Mouse (Mus musculus) spleen, adult 12 weeks (tissue): Measurements from ENCODE around the gene Slc9a6.

Source experiments
- DNase-seq: peaks from one replicate; pipeline ENCODE4 v3.0.0; 2022; ENCODE audit warnings: low spot score

Gene Slc9a6

DNA sequence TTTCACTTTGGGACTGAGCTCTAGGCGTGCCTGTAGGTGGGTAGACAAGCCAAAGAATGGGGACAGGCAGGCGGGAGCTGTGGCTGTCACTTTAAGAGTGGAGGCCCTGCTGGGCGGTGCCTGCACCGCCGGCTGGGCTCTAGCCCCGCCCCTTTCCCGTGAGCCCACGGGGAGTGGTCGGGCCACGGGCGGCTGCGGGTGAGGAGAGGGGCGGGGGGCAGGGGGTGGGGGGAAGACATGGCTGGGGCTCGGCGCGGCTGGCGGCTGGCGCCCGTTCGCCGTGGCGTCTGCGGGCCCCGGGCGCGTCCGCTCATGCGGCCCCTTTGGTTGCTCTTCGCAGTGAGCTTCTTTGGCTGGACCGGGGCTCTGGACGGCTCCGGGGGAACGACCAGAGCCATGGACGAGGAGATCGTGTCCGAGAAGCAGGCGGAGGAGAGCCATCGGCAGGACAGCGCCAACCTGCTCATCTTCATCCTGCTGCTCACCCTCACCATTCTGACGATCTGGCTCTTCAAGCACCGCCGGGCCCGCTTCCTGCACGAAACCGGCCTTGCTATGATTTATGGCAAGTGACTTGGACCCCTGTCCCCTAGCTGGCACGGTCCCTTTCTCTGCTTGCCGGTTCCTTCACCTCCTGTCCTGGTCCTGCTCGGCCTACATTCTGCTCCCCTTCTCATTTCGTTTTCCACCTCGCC, at the start of gene Slc9a6:
Slc9a6 (plus strand) TSS at position 135 of the 695 bp plus-strand sequence.
- DNase-seq = peak; percentile 62

DNA sequence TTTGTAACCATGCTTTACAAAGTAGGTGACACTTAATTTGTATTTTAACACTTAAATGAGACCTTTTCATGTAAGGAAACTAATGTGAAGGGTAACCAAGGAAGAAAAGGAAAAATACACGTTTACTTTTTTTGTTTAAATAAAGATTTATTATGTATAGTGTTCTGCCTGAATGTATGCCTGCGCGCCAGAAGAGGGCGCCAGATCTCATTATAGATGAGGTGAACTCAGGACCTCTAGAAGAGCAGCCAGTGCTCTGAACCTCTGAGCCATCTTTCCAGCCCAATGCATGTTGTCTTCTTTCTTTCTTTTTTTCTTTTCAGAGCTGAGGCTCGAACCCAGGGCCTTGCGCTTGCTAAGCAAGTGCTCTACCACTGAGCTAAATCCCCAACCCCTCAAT, 37.1 kb upstream of the Slc9a6 start:
- DNase-seq = no peak

- DNase-seq = no peak
Measured at GRCm38 (mm10) chrX:56578200-56578599, 31.4 kb upstream of the Slc9a6 start.

- peak; percentile 7 for DNase-seq
Measured at GRCm38 (mm10) chrX:56597219-56597886, 12.2 kb upstream of the Slc9a6 start.

DNA sequence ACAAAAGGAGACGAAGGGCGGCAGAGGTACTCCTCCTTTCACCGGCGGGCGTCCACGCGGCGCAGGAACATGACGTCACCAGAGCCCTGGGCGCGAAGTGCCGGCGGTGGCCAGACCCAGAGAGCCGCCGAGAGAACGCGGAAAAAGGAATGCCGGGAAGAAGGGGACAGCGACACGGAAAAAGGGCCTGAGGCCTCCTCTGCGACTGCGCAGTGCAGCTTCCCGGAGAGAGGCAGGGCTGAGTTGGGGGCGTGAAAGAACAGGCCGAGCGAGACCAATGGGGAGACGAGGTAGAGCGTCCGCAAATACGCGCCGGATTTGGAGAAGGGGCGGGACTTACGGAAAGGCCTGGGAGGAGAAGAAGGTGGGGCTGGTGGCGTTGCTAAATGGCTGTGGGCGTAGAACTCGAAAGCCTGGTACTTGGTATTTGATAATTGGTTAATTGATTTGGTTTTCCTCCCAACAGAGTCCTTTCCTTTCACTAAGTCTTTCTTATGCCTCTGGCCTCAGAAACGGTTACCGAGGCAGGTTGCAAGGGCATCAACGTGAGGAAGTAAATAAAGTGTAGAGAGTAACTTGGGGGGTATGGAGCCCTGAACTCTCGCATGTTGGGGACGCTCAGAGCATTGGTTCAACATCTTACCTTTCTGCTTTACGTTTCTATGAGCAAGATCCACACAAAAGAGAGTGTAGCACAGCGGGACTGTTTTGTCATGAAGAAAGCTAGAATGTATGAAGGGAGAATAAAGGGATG, 11.5 kb upstream of the Slc9a6 start, which contains the start of gene Mmgt1:
Mmgt1 (minus strand) TSS at position 183 of the 754 bp plus-strand sequence.
- DNase-seq = peak; percentile 78

- no peak for DNase-seq
Measured at GRCm38 (mm10) chrX:56606536-56606935, 3.0 kb upstream of the Slc9a6 start.

GRCm38 (mm10) chrX:56607032-56607710, 2.4 kb upstream of the Slc9a6 start:
- DNase-seq = no peak

- no peak for DNase-seq
Measured at GRCm38 (mm10) chrX:56609285-56609622, 303 bp upstream of the Slc9a6 start.

- DNase-seq = no peak
Measured at GRCm38 (mm10) chrX:56610318-56610694, 749 bp downstream of the Slc9a6 start.

DNA sequence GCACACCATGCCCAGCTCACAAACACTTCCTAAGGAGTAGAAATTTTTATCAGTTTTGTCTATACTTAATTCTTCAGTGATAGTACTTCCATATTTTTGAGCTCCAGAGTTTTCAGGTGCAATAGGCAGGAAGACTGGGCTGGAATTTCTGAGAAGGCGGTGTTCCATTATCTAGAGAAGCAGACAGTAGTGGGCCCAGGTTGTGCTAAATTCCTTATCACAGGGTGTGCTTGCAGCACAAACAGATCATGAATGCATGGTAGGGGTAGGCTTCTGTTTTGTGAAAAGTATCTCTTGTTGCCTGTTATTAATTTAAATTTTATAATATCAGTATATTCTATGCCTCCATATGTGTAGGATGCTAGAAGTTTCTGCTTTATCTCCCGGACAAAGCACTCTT, 5.7 kb downstream of the Slc9a6 start:
- no peak for DNase-seq

DNA sequence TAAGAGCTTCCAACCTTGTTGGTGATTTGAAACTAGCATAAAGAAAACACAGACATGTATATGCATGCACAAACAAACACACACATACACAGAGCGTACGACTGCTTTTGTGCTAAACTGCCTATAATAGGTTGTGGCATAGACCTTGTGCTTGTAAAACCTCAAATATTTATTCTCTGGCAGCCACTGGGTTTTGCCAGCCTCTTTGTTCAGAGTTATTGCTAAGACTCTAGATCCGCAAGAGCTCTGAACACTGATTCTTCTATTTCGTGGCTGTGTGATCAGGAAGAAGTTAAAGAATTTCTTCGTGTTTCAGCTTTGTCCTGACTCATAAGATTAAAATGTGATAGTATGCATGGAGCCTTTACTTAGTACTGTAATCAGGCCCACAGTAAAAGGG, 26.6 kb downstream of the Slc9a6 start:
- DNase-seq = no peak

- DNase-seq = no peak
Measured at GRCm38 (mm10) chrX:56640066-56640465, 30.5 kb downstream of the Slc9a6 start.

- no peak for DNase-seq
Measured at GRCm38 (mm10) chrX:56649549-56650354, 40.2 kb downstream of the Slc9a6 start.

DNA sequence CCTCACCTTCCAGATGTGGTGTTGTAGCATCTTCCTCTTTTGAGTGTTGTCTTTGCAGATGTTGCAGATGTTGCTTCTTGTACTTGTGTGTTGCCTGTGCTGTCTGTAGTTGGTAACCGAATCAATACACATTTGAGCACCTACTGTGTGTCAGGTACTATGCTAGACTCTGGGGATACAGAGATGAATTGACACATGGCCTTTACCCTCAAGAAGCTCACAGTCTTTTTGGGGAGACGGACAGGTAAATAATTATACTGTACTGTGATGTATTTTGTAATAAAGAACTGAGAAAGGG, 40.7 kb downstream of the Slc9a6 start:
- DNase-seq = no peak

DNA sequence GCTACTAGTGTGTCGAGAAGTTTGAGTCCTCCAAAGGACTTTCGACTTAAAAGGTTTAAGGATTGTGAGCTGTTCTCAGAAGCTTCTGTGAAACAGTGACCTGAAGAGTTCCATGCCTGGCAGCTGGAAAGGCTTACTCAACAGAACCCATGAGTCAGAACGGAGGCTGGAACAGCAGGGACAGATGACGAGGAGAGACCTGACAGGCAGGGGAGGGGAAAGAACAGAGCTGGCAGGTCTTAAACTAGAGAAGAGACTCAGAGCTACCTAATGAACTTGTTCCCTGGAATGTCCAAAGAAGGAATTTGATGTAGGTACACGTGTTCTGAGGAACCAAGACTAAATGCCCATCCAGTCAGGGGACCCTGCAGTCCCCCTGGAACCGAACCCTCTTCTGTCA, 41.3 kb downstream of the Slc9a6 start:
- DNase-seq = no peak

DNA sequence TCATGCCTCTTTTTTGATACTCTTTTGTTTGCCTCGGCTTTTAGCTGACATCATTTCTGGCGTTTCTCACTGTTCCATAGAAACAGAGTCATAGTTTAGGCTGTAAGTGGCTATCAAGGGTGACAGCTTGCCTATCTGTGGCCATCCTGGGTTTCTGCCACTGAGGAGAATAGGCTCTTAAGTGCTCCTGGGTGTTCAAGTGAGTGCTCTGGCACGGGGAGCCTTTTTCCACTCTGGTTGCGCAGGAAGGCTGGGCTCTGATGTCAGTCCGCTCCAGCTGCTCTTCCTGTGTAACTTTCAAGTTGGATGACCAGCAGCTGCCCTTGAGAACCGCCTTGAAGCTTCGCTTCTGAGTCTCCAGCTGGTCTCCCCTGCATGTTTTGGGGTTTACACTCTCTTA, 42.2 kb downstream of the Slc9a6 start:
- no peak for DNase-seq

GRCm38 (mm10) chrX:56655686-56656085, 46.1 kb downstream of the Slc9a6 start:
- DNase-seq = no peak

DNA sequence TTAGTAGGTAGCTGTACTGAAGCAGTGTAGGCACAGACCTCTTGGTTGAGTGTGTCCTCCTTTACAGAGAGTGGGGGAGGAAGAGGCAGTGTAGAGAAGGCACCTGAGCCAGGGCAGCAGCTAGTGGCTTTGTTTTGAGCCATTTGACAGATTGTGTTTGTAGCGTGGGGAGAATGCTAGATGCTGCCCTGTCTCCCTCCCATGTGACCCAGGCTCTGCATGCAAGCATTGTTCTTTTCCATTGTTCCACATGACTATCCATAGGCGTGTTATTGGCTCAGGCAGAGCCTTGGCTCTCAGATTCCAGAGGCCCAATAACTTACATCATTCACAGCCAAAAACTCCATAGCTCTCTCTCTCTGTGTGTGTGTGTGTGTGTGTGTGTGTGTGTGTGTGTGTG, 49.7 kb downstream of the Slc9a6 start:
- DNase-seq = no peak

GRCm38 (mm10) chrX:56661143-56661542, 51.6 kb downstream of the Slc9a6 start:
- DNase-seq = no peak

DNA sequence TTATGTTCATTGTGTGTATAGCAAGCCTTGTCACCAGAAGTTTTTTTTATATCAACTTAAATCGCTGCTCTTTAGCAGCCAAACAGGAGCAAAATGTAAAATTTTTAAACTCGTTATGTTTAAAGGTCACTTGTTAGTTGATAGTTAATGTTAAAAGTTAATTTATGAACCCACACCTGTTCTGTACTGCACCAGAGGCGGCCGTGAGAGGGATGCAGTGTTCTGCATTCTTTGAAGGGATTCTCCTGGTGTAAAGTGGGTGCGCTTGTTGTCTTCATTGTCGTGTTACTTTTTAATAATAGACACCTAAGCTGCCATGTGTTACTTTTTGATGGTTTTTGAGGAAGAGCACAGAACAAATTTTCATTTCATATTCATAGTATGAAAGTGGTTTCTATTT, 52.8 kb downstream of the Slc9a6 start:
- no peak for DNase-seq

DNA sequence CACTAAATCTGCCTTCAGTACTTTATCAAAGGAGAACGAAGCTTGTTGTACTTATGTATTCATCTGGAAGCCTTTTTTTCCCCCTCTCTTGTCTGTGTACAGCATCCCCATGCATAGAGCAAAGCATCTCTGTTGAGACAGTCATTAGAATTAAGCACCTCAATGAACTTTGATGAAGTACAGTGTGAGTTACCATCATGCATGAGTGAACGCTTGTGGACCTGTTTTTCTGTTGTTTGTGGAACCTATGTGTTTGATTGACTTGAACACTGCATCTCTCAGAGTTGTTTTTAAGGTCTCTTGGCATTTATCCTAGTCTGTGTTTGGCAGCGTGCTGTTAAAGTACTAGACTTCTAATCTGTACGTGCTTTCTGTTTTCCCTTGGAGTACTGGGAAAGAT, 53.8 kb downstream of the Slc9a6 start:
- no peak for DNase-seq
